Mouse (Mus musculus) ES-E14 (cell line): ENCODE results near the gene Selenbp2.

Experiments
- CHD2 ChIP-seq: IDR thresholded peaks from 2 replicates; pipeline ENCODE4 v1.6.1; 2014; ENCODE audit warnings: mild to moderate bottlenecking, low read depth, low read length, inconsistent platforms
- HCFC1 ChIP-seq: IDR thresholded peaks from 2 replicates; pipeline ENCODE4 v1.6.1; 2012; ENCODE audit warnings: low read length, inconsistent platforms, borderline replicate concordance; ENCODE audit not compliant: insufficient read depth
- MAFK ChIP-seq: IDR thresholded peaks from 2 replicates; pipeline ENCODE4 v1.6.1; 2014; ENCODE audit warnings: mild to moderate bottlenecking, low read depth, low read length, inconsistent platforms; ENCODE audit not compliant: insufficient read depth
- ZNF384 ChIP-seq: IDR thresholded peaks from 2 replicates; pipeline ENCODE4 v1.6.1; 2012; ENCODE audit warnings: low read depth, low read length, inconsistent platforms

DNA sequence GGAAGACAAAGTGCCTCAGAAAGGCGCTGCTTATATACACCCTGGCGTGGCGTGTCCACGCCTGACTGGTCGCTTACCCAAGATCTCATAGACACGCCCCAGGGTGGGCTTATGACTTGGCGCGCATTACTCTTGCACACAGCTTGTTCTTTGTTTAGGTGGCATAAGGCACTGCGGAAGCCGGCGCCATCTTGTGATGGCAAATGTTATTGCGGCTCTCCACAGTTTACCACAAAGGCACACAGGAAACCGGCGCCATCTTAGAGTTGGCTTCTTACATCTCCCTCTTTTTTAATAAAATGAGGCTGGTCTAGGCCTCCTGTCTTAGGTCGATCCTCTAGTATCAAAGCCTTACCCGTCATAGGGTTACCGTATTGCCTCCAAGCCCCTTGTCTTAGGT is 52.3 kb downstream of the Selenbp2 start:
- TF ChIP-seq HCFC1 (no peak), ZNF384 (no peak), MAFK (no peak), CHD2 (no peak)
